Mouse (Mus musculus) limb, embryonic 13.5 days (tissue): ENCODE results near the gene Gmds. TPM values are rescaled to one million over a fixed set of nuclear protein-coding genes. Genes with fewer than 3 reads are reported as not detected.

Source experiments
- ATAC-seq: fragments of 200-750 bp; cut with Nextera tagmentation; 2 replicates; pipeline ENCODE4 v1.8.0; 2017; ENCODE audit warnings: low read depth, moderate number of reproducible peaks, moderate TSS enrichment; ENCODE audit not compliant: low FRiP score
- H3K27ac ChIP-seq: fragments of 300-500 bp; sonication (generic); 2 replicates; pipeline ENCODE4 v1.5.1; 2015; ENCODE audit warnings: inconsistent platforms, mild to moderate bottlenecking, moderate library complexity
- H3K27me3 ChIP-seq: fragments of 300-500 bp; sonication (generic); 2 replicates; pipeline ENCODE4 v1.6.1; 2015; ENCODE audit warnings: mild to moderate bottlenecking, inconsistent platforms
- H3K36me3 ChIP-seq: fragments of 300-500 bp; sonication (generic); 2 replicates; pipeline ENCODE4 v1.6.1; 2015; ENCODE audit warnings: inconsistent platforms, mild to moderate bottlenecking, moderate library complexity
- H3K4me1 ChIP-seq: fragments of 300-500 bp; sonication (generic); 2 replicates; pipeline ENCODE4 v1.6.1; 2015; ENCODE audit warnings: inconsistent platforms
- H3K4me2 ChIP-seq: fragments of 300-500 bp; sonication (generic); replicated peaks from 2 replicates; pipeline ENCODE4 v1.6.1; 2015; ENCODE audit warnings: inconsistent platforms, mild to moderate bottlenecking, moderate library complexity
- H3K4me3 ChIP-seq: fragments of 300-500 bp; sonication (generic); 2 replicates; pipeline ENCODE4 v1.5.1; 2015; ENCODE audit warnings: moderate library complexity, mild to moderate bottlenecking, inconsistent platforms
- H3K9ac ChIP-seq: fragments of 300-500 bp; sonication (generic); 2 replicates; pipeline ENCODE4 v1.6.1; 2015; ENCODE audit warnings: mild to moderate bottlenecking, inconsistent platforms
- H3K9me3 ChIP-seq: fragments of 300-500 bp; sonication (generic); 2 replicates; pipeline ENCODE4 v1.6.1; 2016; ENCODE audit warnings: inconsistent platforms
- WGBS: fragments of 180-500 bp; shearing (Covaris S2); methylation state at CpG from one replicate; pipeline ENCODE4 v1.1.7; 2015; 5-methylcytosine and 5-hydroxymethylcytosine counted together
- polyA plus RNA-seq: library from polyadenylated mRNA; unstranded; fragments of >200 nt; fragmentation: Nextera tagmentation; extraction: Ambion mirVana; gene quantifications from 2 replicates; pipeline ENCODE4 v1.2.1, GENCODE M21; 2015

The Gmds gene
- polyA plus RNA-seq, 1 experiment from 2014 or later, result 46.9 TPM

GRCm38 (mm10) chr13:31811542-31812021 lies 527.0 kb downstream of the Gmds start:
- WGBS, result 9% methylated on average over 44 of the region's 44 CpGs
- Histone ChIP-seq H3K27me3 (peaks cover 81% of the 10 kb centered on the region), H3K27ac (peak overlapping the region; percentile 82), H3K4me3 (peak overlapping the region; percentile 57), H3K9me3 (no peaks in the 10 kb centered on the region), H3K4me2 (peak overlapping the region; percentile 69), H3K9ac (peak overlapping the region; percentile 87), H3K36me3 (peaks cover 6% of the 10 kb centered on the region; the same call in 1 of the 2 replicates), H3K4me1 (peaks cover 37% of the 10 kb centered on the region)
- no peak for ATAC-seq

- H3K4me2 ChIP-seq, result peak overlapping the region; percentile 69
- 1% methylated on average over 64 of the region's 65 CpGs for WGBS
- ATAC-seq, result no peak
Observed at GRCm38 (mm10) chr13:31810693-31811541, 527.6 kb downstream of the Gmds start.

GRCm38 (mm10) chr13:31810375-31810692 lies 528.2 kb downstream of the Gmds start:
- Histone ChIP-seq H3K4me1 (peaks cover 35% of the 10 kb centered on the region), H3K27ac (peak overlapping the region; percentile 82), H3K9me3 (no peaks in the 10 kb centered on the region), H3K4me3 (peak overlapping the region; percentile 57), H3K9ac (peak overlapping the region; percentile 87), H3K27me3 (peaks cover 81% of the 10 kb centered on the region), H3K36me3 (peaks cover 6% of the 10 kb centered on the region; the same call in 1 of the 2 replicates), H3K4me2 (peak overlapping the region; percentile 69)
- 2% methylated on average over 9 of the region's 9 CpGs for WGBS
- ATAC-seq, result no peak

More at GRCm38 (mm10) chr13:31810693-31811541, 527.6 kb downstream of the Gmds start:
- Histone ChIP-seq H3K9ac (peak overlapping the region; percentile 87), H3K36me3 (peaks cover 6% of the 10 kb centered on the region; the same call in 1 of the 2 replicates), H3K4me3 (peak overlapping the region; percentile 57), H3K4me1 (peaks cover 35% of the 10 kb centered on the region), H3K9me3 (no peaks in the 10 kb centered on the region), H3K27me3 (peaks cover 81% of the 10 kb centered on the region), H3K27ac (peak overlapping the region; percentile 82)

GRCm38 (mm10) chr13:31809701-31810100 lies 528.8 kb downstream of the Gmds start:
- H3K27ac ChIP-seq, result peak overlapping the region; percentile 39; the same call in 1 of the 2 replicates
- peaks cover 6% of the 10 kb centered on the region; the same call in 1 of the 2 replicates for H3K36me3 ChIP-seq
- ATAC-seq, result no peak
- H3K4me3 ChIP-seq, result peak overlapping the region; percentile 46
- H3K4me2 ChIP-seq, result peak overlapping the region; percentile 52
- peaks cover 81% of the 10 kb centered on the region for H3K27me3 ChIP-seq
- H3K9ac ChIP-seq, result peak overlapping the region; percentile 75
- no peaks in the 10 kb centered on the region for H3K9me3 ChIP-seq
- peaks cover 30% of the 10 kb centered on the region for H3K4me1 ChIP-seq
- 9% methylated on average over 6 of the region's 6 CpGs for WGBS

- H3K4me1 ChIP-seq, result peaks cover 28% of the 10 kb centered on the region
Observed at GRCm38 (mm10) chr13:31808804-31809420, 529.6 kb downstream of the Gmds start.

DNA sequence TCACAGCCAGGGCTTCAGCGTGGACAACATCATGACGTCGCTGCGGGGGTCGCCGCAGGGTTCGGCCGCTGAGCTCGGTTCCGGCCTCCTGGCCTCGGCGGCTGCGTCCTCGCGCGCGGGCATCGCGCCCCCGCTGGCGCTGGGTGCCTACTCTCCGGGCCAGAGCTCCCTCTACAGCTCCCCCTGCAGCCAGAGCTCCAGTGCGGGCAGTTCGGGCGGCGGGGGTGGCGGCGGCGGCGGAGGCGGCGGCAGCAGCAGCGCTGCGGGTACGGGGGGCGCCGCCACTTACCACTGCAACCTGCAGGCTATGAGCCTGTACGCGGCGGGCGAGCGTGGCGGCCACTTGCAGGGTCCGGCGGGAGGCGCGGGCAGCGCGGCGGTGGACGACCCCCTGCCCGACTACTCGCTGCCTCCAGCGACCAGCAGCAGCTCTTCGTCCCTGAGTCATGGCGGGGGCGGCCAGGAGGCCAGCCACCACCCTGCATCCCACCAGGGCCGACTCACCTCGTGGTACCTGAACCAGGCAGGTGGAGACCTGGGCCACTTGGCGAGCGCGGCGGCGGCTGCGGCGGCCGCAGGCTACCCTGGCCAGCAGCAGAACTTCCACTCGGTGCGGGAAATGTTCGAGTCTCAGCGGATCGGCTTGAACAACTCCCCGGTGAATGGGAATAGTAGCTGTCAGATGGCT lies 530.3 kb downstream of the Gmds start:
- under 1% methylated on average over 70 of the region's 73 CpGs for WGBS

More at GRCm38 (mm10) chr13:31808804-31809420, 529.6 kb downstream of the Gmds start:
- H3K4me2 ChIP-seq, result peak overlapping the region; percentile 82
- 5% methylated on average over 16 of the region's 16 CpGs for WGBS
- ATAC-seq, result no peak
- H3K36me3 ChIP-seq, result peaks cover 6% of the 10 kb centered on the region; the same call in 1 of the 2 replicates
- peak overlapping the region; percentile 98 for H3K9ac ChIP-seq
- H3K27ac ChIP-seq, result peak overlapping the region; percentile 99
- no peaks in the 10 kb centered on the region for H3K9me3 ChIP-seq
- peaks cover 81% of the 10 kb centered on the region for H3K27me3 ChIP-seq
- H3K4me3 ChIP-seq, result peak overlapping the region; percentile 78

DNA sequence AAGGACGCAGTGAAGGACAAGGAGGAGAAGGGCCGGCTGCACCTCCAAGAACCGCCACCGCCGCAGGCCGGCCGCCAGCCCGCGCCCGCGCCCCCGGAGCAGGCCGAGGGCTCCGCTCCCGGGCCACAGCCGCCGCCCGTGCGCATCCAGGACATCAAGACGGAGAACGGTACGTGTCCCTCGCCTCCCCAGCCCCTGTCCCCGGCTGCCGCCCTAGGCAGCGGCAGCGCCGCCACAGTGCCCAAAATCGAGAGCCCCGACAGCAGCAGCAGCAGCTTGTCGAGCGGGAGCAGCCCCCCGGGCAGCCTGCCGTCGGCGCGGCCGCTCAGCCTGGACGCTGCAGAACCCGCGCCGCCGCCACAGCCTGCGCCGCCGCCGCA lies 530.8 kb downstream of the Gmds start:
- WGBS, result under 1% methylated on average over 44 of the region's 47 CpGs
- peak overlapping the region; percentile 99 for H3K27ac ChIP-seq
- H3K9ac ChIP-seq, result peak overlapping the region; percentile 98
- H3K4me1 ChIP-seq, result peaks cover 29% of the 10 kb centered on the region
- H3K27me3 ChIP-seq, result peaks cover 81% of the 10 kb centered on the region
- peak overlapping the region; percentile 82 for H3K4me2 ChIP-seq
- no peak for ATAC-seq
- no peaks in the 10 kb centered on the region for H3K9me3 ChIP-seq
- H3K36me3 ChIP-seq, result peaks cover 6% of the 10 kb centered on the region; the same call in 1 of the 2 replicates
- peak overlapping the region; percentile 78 for H3K4me3 ChIP-seq

More for the DNA sequence above, 530.3 kb downstream of the Gmds start:
- Histone ChIP-seq H3K36me3 (peaks cover 6% of the 10 kb centered on the region; the same call in 1 of the 2 replicates), H3K27ac (peak overlapping the region; percentile 99), H3K27me3 (peaks cover 81% of the 10 kb centered on the region), H3K4me2 (peak overlapping the region; percentile 82), H3K9me3 (no peaks in the 10 kb centered on the region), H3K9ac (peak overlapping the region; percentile 98), H3K4me3 (peak overlapping the region; percentile 78), H3K4me1 (peaks cover 28% of the 10 kb centered on the region)
- ATAC-seq, result no peak

GRCm38 (mm10) chr13:31806890-31807735 lies 531.4 kb downstream of the Gmds start:
- H3K36me3 ChIP-seq, result peaks cover 6% of the 10 kb centered on the region; the same call in 1 of the 2 replicates
- peaks cover 30% of the 10 kb centered on the region for H3K4me1 ChIP-seq

GRCm38 (mm10) chr13:31806428-31806832 lies 532.1 kb downstream of the Gmds start, which contains the start of gene Foxc1:
Gene Foxc1, plus strand, starts transcription at chr13:31806633.
- Histone ChIP-seq H3K36me3 (peaks cover 6% of the 10 kb centered on the region; the same call in 1 of the 2 replicates), H3K9ac (peak within 1 kb of the TSS; percentile 98), H3K4me1 (peaks cover 37% of the 10 kb centered on the region), H3K4me2 (peak within 1 kb of the TSS; percentile 82), H3K27me3 (peaks cover 80% of the 10 kb centered on the region), H3K27ac (peak within 1 kb of the TSS; percentile 99), H3K4me3 (peak within 1 kb of the TSS; percentile 78), H3K9me3 (no peaks in the 10 kb centered on the region)
- 0% methylated on average over 35 of the region's 40 CpGs for WGBS
- peak; percentile 89 for ATAC-seq

More at GRCm38 (mm10) chr13:31806890-31807735, 531.4 kb downstream of the Gmds start:
- ATAC-seq, result peak; percentile 22; the same call in 1 of the 2 replicates
- WGBS, result under 1% methylated on average over 99 of the region's 101 CpGs
- Histone ChIP-seq H3K9me3 (no peaks in the 10 kb centered on the region), H3K27ac (peak overlapping the region; percentile 99), H3K27me3 (peaks cover 80% of the 10 kb centered on the region), H3K4me2 (peak overlapping the region; percentile 82), H3K4me3 (peak overlapping the region; percentile 78), H3K9ac (peak overlapping the region; percentile 98)

- Histone ChIP-seq H3K4me3 (peak overlapping the region; percentile 78), H3K9ac (peak overlapping the region; percentile 71), H3K36me3 (peaks cover 6% of the 10 kb centered on the region; the same call in 1 of the 2 replicates), H3K9me3 (no peaks in the 10 kb centered on the region), H3K4me2 (peak overlapping the region; percentile 82), H3K27me3 (peaks cover 80% of the 10 kb centered on the region), H3K27ac (peak overlapping the region; percentile 84), H3K4me1 (peaks cover 42% of the 10 kb centered on the region)
- WGBS, result 1% methylated on average over 34 of the region's 34 CpGs
- ATAC-seq, result peak; percentile 50
Observed at GRCm38 (mm10) chr13:31805831-31806427, 532.6 kb downstream of the Gmds start.
